Mouse (Mus musculus) liver, embryonic 13.5 days (tissue): ENCODE results near the gene Kmo. TPM values are rescaled to one million over a fixed set of nuclear protein-coding genes. Genes with fewer than 3 reads are reported as not detected.
A peak's percentile ranks its signal among the peaks of the same experiment; 100 is the strongest.

ENCODE experiments used
- ATAC-seq: fragments of 200-750 bp; cut with Nextera tagmentation; 2 replicates; pipeline ENCODE4 v1.8.0; 2017; ENCODE audit warnings: low read depth, mild to moderate bottlenecking, moderate number of reproducible peaks, moderate library complexity
- DNase-seq: peaks from one replicate; pipeline ENCODE4 v3.0.0; 2022
- H3K27ac ChIP-seq: fragments of 300-500 bp; sonication (generic); 2 replicates; pipeline ENCODE4 v1.5.1; 2015; ENCODE audit warnings: moderate library complexity, mild to moderate bottlenecking, inconsistent platforms
- H3K27me3 ChIP-seq: fragments of 300-500 bp; sonication (generic); 2 replicates; pipeline ENCODE4 v1.6.1; 2015; ENCODE audit warnings: mild to moderate bottlenecking, inconsistent platforms
- H3K36me3 ChIP-seq: fragments of 300-500 bp; sonication (generic); 2 replicates; pipeline ENCODE4 v1.6.1; 2015; ENCODE audit warnings: mild to moderate bottlenecking, inconsistent platforms
- H3K4me1 ChIP-seq: fragments of 300-500 bp; sonication (generic); replicated peaks from 2 replicates; pipeline ENCODE4 v1.6.1; 2015; ENCODE audit warnings: inconsistent platforms
- H3K4me2 ChIP-seq: fragments of 300-500 bp; sonication (generic); 2 replicates; pipeline ENCODE4 v1.6.1; 2015; ENCODE audit warnings: inconsistent platforms, mild to moderate bottlenecking, moderate library complexity
- H3K4me3 ChIP-seq: fragments of 300-500 bp; sonication (generic); replicated peaks from 2 replicates; pipeline ENCODE4 v1.5.1; 2015; ENCODE audit warnings: mild to moderate bottlenecking, inconsistent platforms
- H3K9ac ChIP-seq: fragments of 300-500 bp; sonication (generic); 2 replicates; pipeline ENCODE4 v1.6.1; 2015; ENCODE audit warnings: mild to moderate bottlenecking, inconsistent platforms
- H3K9me3 ChIP-seq: fragments of 300-500 bp; sonication (generic); replicated peaks from 2 replicates; pipeline ENCODE4 v1.6.1; 2016; ENCODE audit warnings: inconsistent platforms
- WGBS: fragments of 180-500 bp; shearing (Covaris S2); methylation state at CpG from one replicate; pipeline ENCODE4 v1.1.7; 2015; ENCODE audit not compliant: insufficient replicate concordance; 5-methylcytosine and 5-hydroxymethylcytosine counted together
- polyA plus RNA-seq: library from polyadenylated mRNA; unstranded; fragments of >200 nt; fragmentation: Nextera tagmentation; extraction: Ambion mirVana; gene quantifications from 2 replicates; pipeline ENCODE4 v1.2.1, GENCODE M21; 2015

The Kmo gene
- polyA plus RNA-seq, 1 experiment from 2014 or later = 5.6 TPM

DNA sequence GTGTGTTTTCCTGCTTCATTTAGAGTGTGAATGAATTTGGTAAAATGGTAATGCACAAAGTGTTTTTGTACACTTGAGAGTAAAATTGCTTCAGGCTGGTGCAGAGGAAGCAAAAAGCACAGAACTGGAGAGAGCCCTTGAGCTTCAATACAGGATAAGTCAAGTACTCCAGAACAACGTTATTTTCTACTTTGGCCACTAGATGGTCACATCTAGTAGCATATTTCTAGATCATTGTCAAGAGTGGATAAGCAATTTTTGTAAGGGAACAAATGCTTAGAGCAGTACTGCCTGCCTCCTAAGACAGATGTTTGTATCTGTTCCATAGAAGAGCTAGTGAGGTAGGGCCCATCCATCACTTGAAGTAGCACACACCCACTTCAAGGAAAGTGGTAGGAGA lies 51.4 kb downstream of the Kmo start:
- no peaks in the 10 kb centered on the region for H3K4me1 ChIP-seq
- H3K36me3 ChIP-seq = no peaks in the 10 kb centered on the region
- H3K9ac ChIP-seq = no peak overlapping the region
- no peaks in the 10 kb centered on the region for H3K9me3 ChIP-seq
- H3K4me3 ChIP-seq = no peak overlapping the region
- no peak overlapping the region for H3K27ac ChIP-seq
- DNase-seq (no peak), ATAC-seq (no peak)
- no peak overlapping the region for H3K4me2 ChIP-seq
- 14% methylated on average over 1 of the region's 1 CpGs for WGBS
- H3K27me3 ChIP-seq = no peaks in the 10 kb centered on the region

DNA sequence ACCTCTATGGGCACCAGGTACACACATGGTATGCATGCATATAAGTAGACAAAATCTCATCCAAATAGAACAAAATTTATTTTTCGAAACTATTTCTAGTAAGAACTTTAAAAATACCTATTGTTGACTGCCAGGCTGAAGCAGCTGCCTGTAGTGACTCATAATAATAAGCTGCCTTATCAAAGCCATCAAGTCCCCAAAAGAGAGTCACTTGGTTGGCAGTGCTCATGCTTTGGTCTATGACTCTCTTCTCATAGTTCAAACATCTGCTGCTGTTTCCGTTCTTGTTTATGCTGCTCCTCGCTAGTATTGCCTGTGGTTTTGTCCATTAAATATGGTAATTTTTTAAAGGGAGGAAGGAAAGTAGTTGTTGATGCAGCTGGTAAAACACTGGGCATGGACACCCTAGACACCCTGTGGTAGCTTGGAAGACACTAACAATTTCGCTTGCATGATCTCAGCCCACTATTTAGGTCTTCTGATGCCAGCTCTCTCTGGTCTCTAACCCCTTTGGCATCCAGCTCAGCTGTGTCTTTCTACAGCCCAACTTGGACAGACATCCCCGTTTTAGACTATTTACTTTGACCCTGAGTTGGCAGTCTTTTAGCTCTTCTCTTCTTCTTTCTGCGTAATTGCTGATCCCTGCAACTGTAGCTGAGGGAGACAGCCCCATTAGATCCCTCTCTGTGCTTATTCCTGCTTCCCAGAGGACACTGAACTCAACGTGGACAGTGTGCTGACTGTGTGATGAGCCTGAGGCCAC lies 53.6 kb downstream of the Kmo start:
- WGBS = 63% methylated on average over 7 of the region's 7 CpGs
- ATAC-seq = no peak
- Histone ChIP-seq H3K4me3 (no peak overlapping the region), H3K9ac (no peak overlapping the region), H3K4me2 (no peak overlapping the region), H3K4me1 (no peaks in the 10 kb centered on the region), H3K27ac (no peak overlapping the region), H3K27me3 (no peaks in the 10 kb centered on the region), H3K36me3 (no peaks in the 10 kb centered on the region), H3K9me3 (no peaks in the 10 kb centered on the region)
- no peak for DNase-seq

DNA sequence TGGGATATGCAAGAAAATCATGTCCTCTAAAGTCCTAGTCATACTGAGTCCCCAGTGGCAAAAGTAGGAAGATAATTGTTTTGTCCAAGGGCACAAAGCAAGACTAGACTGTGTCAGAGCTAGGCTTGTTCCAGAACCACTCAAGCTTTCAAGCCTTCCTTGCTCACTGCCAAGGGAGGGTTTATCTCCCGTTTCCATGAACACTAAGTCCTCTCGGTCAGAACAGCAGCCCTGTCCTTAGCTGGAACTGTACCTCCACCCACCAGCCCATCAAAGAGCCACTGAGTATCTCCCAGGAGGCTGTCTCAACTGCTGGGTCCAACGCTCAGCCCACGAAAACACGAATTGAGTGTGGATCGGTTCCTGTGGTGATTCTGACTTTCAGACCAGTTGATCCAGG lies 54.9 kb downstream of the Kmo start:
- Histone ChIP-seq H3K27me3 (no peaks in the 10 kb centered on the region), H3K4me2 (no peak overlapping the region), H3K4me3 (no peak overlapping the region), H3K9me3 (no peaks in the 10 kb centered on the region), H3K4me1 (no peaks in the 10 kb centered on the region), H3K27ac (no peak overlapping the region), H3K9ac (no peak overlapping the region), H3K36me3 (no peaks in the 10 kb centered on the region)
- ATAC-seq = no peak
- WGBS = 69% methylated on average over 6 of the region's 6 CpGs
- no peak for DNase-seq

DNA sequence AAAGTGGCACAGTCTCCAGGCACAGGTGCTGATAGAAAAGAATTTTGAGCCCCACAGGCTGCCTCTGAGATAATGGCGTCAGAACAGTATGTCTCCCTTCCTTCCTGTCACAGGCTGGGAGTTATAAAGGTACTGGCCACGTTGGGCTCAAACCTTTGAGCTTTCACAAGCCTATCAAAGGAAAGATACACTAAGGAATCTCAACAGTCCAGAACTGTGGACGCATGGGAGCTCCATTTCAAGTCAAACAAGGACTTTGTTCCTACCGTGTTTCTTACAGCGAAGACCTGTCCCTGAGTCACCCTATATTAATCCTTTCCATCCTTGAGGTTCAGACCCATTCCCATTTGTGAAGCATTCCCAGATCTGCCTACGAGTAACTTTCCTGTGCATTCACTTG lies 57.3 kb downstream of the Kmo start:
- DNase-seq (no peak), ATAC-seq (no peak)
- H3K4me2 ChIP-seq = no peak overlapping the region
- no peak overlapping the region for H3K9ac ChIP-seq
- H3K4me1 ChIP-seq = no peaks in the 10 kb centered on the region
- no peak overlapping the region for H3K27ac ChIP-seq
- no peak overlapping the region for H3K4me3 ChIP-seq
- no peaks in the 10 kb centered on the region for H3K36me3 ChIP-seq
- no peaks in the 10 kb centered on the region for H3K27me3 ChIP-seq
- 63% methylated on average over 6 of the region's 6 CpGs for WGBS
- H3K9me3 ChIP-seq = no peaks in the 10 kb centered on the region

DNA sequence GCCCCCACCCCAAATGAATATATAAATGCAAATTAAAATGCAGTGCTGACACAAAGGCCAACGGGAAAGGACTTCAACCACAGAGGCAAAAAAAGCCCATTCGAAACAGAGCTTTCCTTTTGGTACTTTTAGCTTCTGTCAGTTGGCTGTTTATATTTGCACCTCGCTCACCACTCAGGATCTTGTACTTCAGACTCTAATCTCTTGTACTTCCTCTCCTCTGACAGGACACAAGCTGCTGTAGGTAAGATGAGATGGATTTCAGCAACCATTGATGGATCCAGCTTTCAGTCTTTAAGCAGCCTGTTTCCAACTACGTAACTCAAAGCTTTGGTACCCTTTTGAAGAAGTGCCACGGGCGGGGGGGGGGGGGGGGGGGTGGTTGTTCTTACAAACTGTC lies 60.8 kb downstream of the Kmo start:
- WGBS = 70% methylated on average over 5 of the region's 6 CpGs
- no peaks in the 10 kb centered on the region for H3K4me1 ChIP-seq
- no peak for ATAC-seq
- no peak overlapping the region for H3K4me3 ChIP-seq
- no peaks in the 10 kb centered on the region for H3K9me3 ChIP-seq
- H3K4me2 ChIP-seq = no peak overlapping the region
- no peak overlapping the region for H3K27ac ChIP-seq
- H3K9ac ChIP-seq = no peak overlapping the region
- no peaks in the 10 kb centered on the region for H3K27me3 ChIP-seq
- DNase-seq = no peak
- H3K36me3 ChIP-seq = no peaks in the 10 kb centered on the region

DNA sequence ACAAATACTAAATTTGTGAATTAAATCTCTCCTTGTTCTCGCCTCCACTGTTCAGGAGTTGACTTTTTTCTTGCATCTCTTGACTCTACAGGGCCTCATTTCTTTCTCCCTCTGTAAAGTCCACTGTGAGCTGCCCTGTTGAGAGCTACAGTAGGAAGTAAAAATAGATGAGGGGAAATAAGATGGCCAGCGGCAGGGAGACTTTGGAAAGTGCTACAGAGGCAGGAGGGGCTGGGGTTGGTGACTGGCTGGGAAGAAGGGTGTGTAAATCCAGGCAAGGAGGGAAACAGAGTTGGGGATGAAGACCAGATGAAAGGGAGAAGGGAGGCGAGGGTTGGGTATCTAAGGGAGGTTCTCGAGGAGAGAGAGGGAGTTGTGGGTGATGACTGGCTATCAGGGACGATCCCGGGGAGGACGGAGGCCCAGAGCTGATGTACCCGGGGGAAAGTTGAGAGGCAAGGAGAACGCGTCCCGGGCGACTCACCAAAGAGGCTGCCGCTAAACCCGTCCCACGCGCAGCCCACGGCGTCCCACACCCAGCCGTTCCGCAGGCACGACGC lies 71.6 kb downstream of the Kmo start:
- 2% methylated on average over 22 of the region's 22 CpGs for WGBS
- Histone ChIP-seq H3K9ac (peak overlapping the region; percentile 86), H3K36me3 (peaks cover 12% of the 10 kb centered on the region; the same call in 1 of the 2 replicates), H3K27ac (peak overlapping the region; percentile 77), H3K4me3 (peak overlapping the region; percentile 80), H3K9me3 (no peaks in the 10 kb centered on the region), H3K4me1 (peaks cover 28% of the 10 kb centered on the region), H3K4me2 (peak overlapping the region; percentile 99), H3K27me3 (no peaks in the 10 kb centered on the region)
- no peak for DNase-seq
- peak; percentile 2; the same call in 1 of the 2 replicates for ATAC-seq

DNA sequence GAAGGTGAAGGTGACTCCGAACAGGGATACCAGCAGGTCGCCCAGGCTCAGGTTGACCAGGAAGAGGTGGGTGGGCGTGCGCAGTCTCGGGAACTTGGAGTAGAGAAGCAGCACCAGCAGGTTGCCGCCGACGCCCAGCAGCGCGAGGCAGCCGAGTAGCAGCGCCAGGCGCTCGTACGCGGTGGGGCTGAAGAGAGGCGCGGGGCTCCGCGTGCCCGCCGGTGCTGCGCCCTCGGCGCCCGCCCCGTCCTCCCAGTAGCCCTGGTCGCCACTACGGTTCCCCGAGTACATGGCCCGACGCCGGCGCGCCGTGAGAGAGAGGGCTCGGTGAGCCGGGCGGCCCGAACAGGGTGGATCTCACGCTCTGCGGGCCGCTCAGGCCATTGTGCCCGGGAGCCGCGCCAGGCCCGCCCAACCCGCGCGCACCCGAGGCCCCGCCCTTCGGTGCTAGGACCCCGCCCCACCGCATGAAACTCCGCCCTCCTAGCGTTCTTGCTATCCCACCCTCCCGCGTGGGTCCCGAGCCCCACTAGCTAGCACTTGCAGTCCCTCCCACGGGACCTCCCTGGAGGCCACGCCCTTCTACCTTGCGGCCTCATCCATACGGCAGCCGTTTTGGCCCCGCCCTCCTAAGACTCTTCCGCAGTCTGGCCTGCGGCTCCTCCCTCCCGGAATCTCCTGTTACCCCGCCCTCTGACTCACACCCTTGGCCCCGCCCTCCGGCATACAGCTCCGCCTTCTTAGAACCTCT lies 72.2 kb downstream of the Kmo start, which contains the start of the genes Opn3 and Chml:
Gene Opn3 (minus strand): TSS at position 531 of the 751 bp plus-strand sequence.
Gene Chml (minus strand): TSS at position 656 of the 751 bp plus-strand sequence.
- ATAC-seq (peak; percentile 95), DNase-seq (peak; percentile 97)
- H3K27ac ChIP-seq = peak within 1 kb of the TSS; percentile 77
- WGBS = under 1% methylated on average over 70 of the region's 73 CpGs
- H3K27me3 ChIP-seq = no peaks in the 10 kb centered on the region
- H3K4me1 ChIP-seq = peaks cover 28% of the 10 kb centered on the region
- H3K36me3 ChIP-seq = peaks cover 7% of the 10 kb centered on the region; the same call in 1 of the 2 replicates
- no peaks in the 10 kb centered on the region for H3K9me3 ChIP-seq
- H3K4me2 ChIP-seq = peak within 1 kb of the TSS; percentile 99
- peak within 1 kb of the TSS; percentile 80 for H3K4me3 ChIP-seq
- peak within 1 kb of the TSS; percentile 86 for H3K9ac ChIP-seq

DNA sequence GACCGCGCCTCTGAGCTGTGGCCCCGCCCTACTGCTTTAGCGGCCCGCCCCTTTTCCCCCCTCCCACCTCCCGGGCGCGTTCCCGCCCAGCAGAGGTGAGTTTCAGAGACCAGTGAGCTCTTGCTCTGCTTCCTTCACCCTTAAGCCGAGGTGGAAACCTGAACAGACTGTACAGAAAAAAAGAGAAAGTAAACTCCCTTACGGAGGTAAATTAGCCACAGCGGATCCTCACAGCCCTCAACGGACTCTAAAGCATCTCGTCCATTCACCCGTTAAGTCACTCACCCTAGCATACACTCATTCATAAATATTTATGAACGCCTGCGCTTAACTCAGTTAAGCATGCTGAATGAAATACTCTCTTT lies 72.8 kb downstream of the Kmo start:
- ATAC-seq = no peak; the same call in 1 of the 2 replicates
- peaks cover 28% of the 10 kb centered on the region for H3K4me1 ChIP-seq
- H3K27me3 ChIP-seq = no peaks in the 10 kb centered on the region
- 0 out of 2 replicates have a peak, but pooled peaks cover 1% of the 10 kb centered on the region for H3K36me3 ChIP-seq
- H3K9me3 ChIP-seq = no peaks in the 10 kb centered on the region
- DNase-seq = no peak
- H3K9ac ChIP-seq = peak overlapping the region; percentile 62
- H3K4me2 ChIP-seq = peak overlapping the region; percentile 99
- no peak overlapping the region for H3K27ac ChIP-seq
- under 1% methylated on average over 17 of the region's 17 CpGs for WGBS
- peak overlapping the region; percentile 80 for H3K4me3 ChIP-seq

DNA sequence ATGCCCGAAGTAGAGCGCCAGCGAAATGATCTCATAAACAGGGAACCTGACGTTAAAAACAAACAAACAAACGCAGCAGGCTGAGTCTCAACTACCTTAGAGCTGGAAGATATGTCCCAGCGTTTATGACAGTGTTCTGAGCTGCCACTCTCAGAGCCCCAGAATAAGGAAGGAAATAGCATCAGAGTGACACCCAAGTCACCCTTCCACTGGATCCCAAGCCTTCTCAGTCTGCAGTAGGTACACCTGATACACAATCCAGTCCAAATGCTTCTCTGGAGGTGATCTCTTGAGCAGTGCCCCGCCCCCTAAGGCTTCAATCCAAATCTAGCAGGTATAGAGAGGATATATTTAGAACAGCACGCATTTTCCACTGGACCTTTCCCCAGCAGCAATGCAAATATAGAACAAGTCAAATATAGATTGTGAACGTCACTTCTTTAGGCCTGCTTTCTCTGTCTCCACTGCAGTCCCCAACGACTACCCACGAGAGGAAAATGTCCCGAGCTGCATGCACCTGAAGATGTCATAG lies 73.3 kb downstream of the Kmo start:
- Histone ChIP-seq H3K36me3 (no peaks in the 10 kb centered on the region), H3K9me3 (no peaks in the 10 kb centered on the region), H3K4me1 (peaks cover 28% of the 10 kb centered on the region), H3K27me3 (no peaks in the 10 kb centered on the region), H3K4me3 (peak overlapping the region; percentile 80), H3K27ac (no peak overlapping the region), H3K9ac (peak overlapping the region; percentile 62), H3K4me2 (peak overlapping the region; percentile 99)
- DNase-seq (no peak), ATAC-seq (no peak)
- 41% methylated on average over 12 of the region's 12 CpGs for WGBS

DNA sequence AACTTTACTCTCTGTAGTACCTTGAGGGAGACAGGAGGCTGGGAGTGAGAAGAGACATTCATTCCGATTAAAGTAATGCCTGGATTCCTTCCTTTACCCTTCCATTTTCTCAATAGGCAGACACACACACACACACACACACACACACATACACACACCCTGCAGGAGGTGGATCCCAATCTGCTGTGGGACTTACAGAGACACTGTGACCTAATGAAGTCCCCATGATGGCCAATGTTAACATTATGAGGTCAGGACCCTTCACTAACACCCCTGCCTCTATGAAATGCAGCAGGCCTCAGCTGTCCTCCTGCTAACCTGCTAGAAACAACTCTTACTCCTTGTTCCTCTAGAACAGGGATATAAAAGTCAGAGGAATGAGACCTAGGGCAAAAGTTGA lies 78.1 kb downstream of the Kmo start, which contains the start of gene Wdr64:
Gene Wdr64 (plus strand): TSS at position 301 of the 400 bp plus-strand sequence.
- no peaks in the 10 kb centered on the region for H3K9me3 ChIP-seq
- no peaks in the 10 kb centered on the region for H3K27me3 ChIP-seq
- no peak within 1 kb of the TSS for H3K4me3 ChIP-seq
- H3K4me1 ChIP-seq = peaks cover 6% of the 10 kb centered on the region
- 50% methylated on average over 1 of the region's 1 CpGs for WGBS
- no peak within 1 kb of the TSS for H3K4me2 ChIP-seq
- ATAC-seq (no peak), DNase-seq (no peak)
- no peak within 1 kb of the TSS for H3K27ac ChIP-seq
- no peak within 1 kb of the TSS for H3K9ac ChIP-seq
- H3K36me3 ChIP-seq = no peaks in the 10 kb centered on the region

DNA sequence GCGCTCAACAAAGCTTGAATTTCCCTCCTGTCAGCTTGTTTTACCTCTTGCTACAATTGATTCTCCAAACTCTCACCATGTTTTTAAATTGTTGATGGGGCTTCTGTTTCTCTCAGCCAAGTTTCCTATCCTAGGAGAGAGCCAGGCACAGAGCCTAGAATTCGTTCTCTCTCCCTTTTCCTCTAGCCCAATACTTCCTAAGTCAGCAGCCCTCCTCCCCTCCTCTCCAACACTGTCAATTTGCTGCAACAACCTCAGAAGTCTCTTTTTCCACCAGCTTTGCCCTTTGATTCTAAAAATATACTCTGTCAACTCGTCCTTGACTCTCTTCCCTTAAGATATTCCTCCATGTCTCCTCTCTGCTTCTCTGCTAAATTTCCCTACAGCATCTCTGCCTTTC lies 79.2 kb downstream of the Kmo start:
- H3K27me3 ChIP-seq = no peaks in the 10 kb centered on the region
- WGBS = 41% methylated on average over 3 of the region's 3 CpGs
- no peak overlapping the region for H3K27ac ChIP-seq
- H3K36me3 ChIP-seq = no peaks in the 10 kb centered on the region
- no peaks in the 10 kb centered on the region for H3K4me1 ChIP-seq
- H3K4me2 ChIP-seq = no peak overlapping the region
- H3K4me3 ChIP-seq = no peak overlapping the region
- no peaks in the 10 kb centered on the region for H3K9me3 ChIP-seq
- ATAC-seq (no peak), DNase-seq (no peak)
- no peak overlapping the region for H3K9ac ChIP-seq
